Mouse (Mus musculus) heart, postnatal 0 days (tissue): ENCODE results near the gene Ipo9.

Experiments
- CTCF ChIP-seq: IDR thresholded peaks from 2 replicates; pipeline ENCODE4 v1.5.1; 2016; ENCODE audit warnings: antibody characterized with exemption, control low read depth, low read depth
- EP300 ChIP-seq: IDR thresholded peaks from 2 replicates; pipeline ENCODE4 v1.6.1; 2016; ENCODE audit warnings: antibody characterized with exemption, low read depth

- TF ChIP-seq CTCF (no peak), EP300 (no peak)
Measured at GRCm38 (mm10) chr1:135408973-135409372, 21.3 kb downstream of the Ipo9 start.
